Mouse (Mus musculus) gastrocnemius, adult 8-10 months (tissue): ENCODE measurements at regions not wholly inside any gene's neighbourhood (a gene's known extent, or its start where the extent isn't known, plus 50 kb on each side); places are given as distances from the start of the nearest gene placed in this dataset.

ENCODE experiments used
- DNase-seq, 2 experiments: peaks; one replicate each; pipeline ENCODE4 v3.0.0; 2022; ENCODE audit warnings: low spot score in 2 of 2

- DNase-seq = no peak
These were observed 287.2 kb upstream of the Xrcc4 start for GRCm38 (mm10) chr13:90376619-90377018.

DNA sequence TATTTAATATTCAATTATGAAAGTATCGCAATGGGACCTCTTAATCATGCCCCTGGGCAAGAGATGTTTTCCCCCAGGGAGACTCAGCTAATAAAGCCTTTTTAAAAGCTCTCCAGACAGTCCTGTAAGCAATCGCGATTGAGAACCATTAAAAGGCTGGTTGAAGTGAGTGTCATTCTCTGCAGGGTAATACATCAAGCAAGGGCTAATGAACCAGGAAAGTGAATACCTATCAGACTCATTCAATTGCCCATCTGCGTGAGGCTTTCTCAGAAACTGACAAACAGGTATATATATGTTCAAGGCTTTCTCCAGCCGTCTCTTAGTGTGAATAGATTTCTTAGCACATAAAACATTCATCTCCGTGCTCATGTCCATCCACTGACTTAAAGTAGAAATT is 286.8 kb upstream of the Xrcc4 start:
- DNase-seq = no peak

GRCm38 (mm10) chr13:90371415-90372150 is 282.2 kb upstream of the Xrcc4 start:
- no peak for DNase-seq

GRCm38 (mm10) chr13:90370746-90371414 is 281.5 kb upstream of the Xrcc4 start:
- no peak for DNase-seq

- DNase-seq = no peak
These were observed 275.2 kb upstream of the Xrcc4 start for GRCm38 (mm10) chr13:90364518-90365027.

- no peak for DNase-seq
These were observed 270.6 kb upstream of the Xrcc4 start for GRCm38 (mm10) chr13:90359861-90360601.

DNA sequence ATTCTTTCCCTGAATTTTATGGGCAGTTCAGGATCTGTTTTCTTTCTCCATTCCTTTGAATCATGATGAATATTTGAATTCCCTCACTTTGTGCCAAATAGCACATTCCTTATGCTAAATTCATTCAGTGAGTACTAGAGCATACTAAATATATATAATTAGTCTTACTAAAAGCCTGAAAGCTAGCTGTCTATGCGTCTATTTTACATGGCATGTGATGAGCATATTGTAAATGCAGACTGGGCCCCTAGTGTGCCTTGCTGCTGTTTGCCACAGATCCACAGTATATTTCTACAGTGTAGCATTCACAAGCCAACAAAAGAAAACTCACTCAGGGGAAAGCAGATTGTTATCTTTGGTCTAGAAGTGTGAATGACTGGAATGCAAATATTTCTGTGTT is 268.7 kb upstream of the Xrcc4 start:
- no peak for DNase-seq

GRCm38 (mm10) chr13:90355602-90356001 is 266.2 kb upstream of the Xrcc4 start:
- no peak for DNase-seq

- DNase-seq = no peak
These were observed 253.4 kb upstream of the Xrcc4 start for GRCm38 (mm10) chr13:90342823-90343222.

- no peak for DNase-seq
These were observed 252.3 kb upstream of the Xrcc4 start for GRCm38 (mm10) chr13:90341597-90342212.

DNA sequence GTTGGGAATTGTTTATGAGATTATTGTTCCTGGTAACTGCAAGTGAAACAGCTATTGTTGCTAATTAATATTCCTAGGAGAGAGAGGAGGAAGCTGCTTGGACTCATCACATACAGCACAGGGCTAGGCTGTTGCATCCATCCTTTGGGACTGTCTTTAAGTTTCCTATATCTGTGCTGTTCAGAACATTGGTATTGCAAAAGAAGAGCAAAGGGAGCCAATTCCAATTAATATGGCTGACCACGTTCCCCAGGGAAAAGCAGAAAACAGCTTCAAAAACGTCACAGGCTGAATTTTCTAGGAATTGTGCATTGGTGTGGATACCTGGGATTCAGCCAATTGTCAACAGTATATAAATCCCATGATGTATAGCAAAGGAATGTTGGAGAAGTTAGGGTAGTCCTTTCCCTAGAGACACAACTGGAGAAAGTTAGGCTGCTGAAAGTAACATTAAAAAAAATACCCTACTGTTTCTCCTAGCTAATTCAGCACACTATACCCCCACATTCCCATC is 251.3 kb upstream of the Xrcc4 start:
- DNase-seq = no peak

GRCm38 (mm10) chr13:90337591-90337990 is 248.2 kb upstream of the Xrcc4 start:
- no peak for DNase-seq

- DNase-seq = no peak
These were observed 246.3 kb upstream of the Xrcc4 start for GRCm38 (mm10) chr13:90335741-90336037.

DNA sequence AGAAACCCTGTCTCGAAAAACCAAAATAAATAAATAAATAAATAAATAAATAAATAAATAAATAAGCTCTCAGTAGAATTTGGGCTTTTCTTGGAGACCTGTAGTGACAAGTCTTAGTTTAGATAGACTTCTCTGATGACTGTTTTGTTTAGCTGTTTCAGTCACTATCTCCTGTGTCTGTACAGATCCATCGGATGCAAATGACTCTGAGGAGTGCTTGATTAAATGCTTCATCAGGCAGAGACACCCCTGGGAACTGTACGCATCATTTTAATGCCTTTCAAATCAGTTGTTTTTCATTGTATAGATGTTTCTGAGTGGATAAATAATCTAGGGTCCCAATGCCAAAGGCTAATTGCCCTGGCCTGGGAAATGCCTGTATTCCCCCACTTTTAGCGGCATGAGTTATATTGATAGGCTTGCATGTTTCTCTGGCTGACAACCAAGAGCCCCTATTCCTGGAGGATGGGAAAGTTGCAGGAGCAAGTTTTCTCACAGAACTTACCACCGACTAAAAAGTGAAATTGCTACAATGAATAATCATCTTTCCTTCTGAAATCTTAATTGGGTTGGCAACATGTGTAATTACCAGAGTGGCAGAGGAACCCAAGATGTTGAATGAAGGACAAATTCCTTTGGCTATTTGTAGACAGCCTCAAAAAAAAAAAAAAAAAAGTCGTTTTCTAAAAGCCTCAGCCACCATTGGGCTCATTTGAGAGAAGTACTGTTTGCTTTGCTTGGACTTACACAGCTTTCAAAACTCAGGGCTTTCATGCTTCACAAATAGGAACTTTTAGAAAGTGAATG is 245.7 kb upstream of the Xrcc4 start:
- DNase-seq = no peak

DNA sequence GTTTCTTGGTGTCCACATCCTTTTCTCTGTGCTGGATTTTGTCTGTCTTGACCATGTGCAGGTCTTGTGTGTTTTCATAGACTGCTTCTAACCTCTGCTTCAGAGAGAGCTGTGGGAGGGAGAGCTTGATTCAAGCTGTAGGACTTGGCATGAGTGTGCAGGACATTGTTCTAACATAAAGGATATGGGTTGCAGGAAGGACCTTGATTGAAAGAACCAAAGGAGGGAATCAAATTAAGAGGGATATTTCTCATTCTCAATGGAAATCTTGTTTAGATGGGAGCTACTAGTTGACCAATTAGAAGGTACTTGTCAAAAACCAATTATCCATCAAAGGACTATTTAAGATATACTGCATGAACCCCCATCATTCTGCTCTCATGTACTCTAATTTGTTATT is 244.9 kb upstream of the Xrcc4 start:
- no peak for DNase-seq

DNA sequence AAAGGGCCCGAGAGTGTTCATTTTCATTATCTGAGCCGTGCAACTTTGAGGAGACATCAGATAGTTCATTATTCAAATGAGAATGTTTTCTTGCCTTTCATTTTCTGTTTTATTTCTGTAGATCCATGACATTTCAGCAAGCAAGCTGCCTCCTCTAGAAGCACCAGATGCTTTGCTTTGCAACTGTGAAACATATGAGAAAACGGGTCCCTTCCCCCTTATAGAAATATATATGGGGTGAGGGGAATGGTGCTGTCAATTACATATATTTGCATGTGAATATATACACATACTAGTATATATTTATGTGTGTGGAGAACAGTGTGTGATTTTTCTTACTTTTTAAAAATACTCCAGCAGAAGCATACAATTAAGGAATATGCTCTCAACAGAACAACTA is 235.8 kb upstream of the Xrcc4 start:
- no peak for DNase-seq

GRCm38 (mm10) chr13:90313209-90313978 is 224.0 kb upstream of the Xrcc4 start:
- no peak for DNase-seq

DNA sequence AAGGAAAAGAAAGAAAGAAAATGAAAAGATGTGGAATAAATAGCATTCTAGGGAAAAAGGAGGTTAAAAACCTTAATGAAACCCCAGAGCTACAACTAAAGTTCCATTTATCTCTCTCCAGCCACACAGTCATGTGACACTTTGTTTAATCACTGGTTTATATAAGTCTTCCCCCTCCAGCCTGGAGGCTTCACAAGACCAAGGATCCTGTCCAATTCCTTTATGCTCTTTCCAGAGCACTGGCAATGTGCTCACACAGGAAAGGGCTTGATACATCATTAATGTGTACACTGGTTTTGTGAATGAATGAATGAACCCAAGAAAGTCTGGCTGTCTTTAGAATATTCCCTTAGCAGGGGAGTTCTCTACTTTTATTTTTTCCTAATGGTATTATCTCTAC is 221.1 kb upstream of the Xrcc4 start:
- DNase-seq = no peak

GRCm38 (mm10) chr13:90300481-90300880 is 211.1 kb upstream of the Xrcc4 start:
- DNase-seq = no peak

DNA sequence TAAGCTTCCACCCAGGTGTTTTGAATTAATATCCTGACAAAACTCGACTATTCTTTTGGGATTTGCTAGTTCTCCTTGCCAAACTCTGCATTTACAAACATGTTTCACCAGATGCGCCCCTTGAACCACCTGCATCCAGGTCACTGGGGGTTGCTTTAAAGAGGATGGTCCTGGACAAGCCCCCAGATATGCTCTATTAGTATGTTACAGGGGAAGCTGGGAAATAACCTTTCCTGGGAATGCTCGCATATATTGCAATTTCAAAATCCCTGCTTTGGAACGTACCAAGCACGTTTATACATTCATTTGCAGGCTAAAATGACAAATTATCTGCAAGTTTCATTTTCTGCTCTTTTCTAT is 205.2 kb upstream of the Xrcc4 start:
- no peak for DNase-seq
